Mouse (Mus musculus): Measurements from ENCODE around the gene Msmb. TPM values are rescaled to one million over a fixed set of nuclear protein-coding genes. Genes with fewer than 3 reads are reported as not detected.

The Msmb gene
- total RNA-seq, 2 experiments from 2014 or later, result not detected

DNA sequence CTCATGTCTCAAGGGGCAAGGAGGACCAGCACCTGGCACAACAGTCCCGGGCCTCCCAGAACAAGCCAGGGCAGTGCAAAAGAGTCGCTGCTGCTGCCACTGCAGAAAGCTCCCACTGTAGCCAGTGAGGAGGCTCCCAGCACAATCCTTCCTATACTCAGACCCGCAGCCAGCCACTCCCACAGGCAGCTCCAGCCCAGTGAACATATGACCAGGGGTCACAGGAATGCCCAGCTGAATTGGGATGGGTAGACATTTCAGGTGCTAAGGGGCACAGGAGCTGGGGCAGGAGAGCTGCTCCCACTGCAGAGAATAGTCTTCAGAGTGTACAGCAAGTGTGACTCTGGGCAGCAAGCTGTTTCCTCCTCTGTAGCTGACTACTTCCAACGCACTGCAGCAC lies 3.6 kb downstream of the Msmb start:
- no peak for DNase-seq (ENCODE audit: low spot score in 2 of 2)
- intact Hi-C loops (cut with DNase I), result no loop called here

DNA sequence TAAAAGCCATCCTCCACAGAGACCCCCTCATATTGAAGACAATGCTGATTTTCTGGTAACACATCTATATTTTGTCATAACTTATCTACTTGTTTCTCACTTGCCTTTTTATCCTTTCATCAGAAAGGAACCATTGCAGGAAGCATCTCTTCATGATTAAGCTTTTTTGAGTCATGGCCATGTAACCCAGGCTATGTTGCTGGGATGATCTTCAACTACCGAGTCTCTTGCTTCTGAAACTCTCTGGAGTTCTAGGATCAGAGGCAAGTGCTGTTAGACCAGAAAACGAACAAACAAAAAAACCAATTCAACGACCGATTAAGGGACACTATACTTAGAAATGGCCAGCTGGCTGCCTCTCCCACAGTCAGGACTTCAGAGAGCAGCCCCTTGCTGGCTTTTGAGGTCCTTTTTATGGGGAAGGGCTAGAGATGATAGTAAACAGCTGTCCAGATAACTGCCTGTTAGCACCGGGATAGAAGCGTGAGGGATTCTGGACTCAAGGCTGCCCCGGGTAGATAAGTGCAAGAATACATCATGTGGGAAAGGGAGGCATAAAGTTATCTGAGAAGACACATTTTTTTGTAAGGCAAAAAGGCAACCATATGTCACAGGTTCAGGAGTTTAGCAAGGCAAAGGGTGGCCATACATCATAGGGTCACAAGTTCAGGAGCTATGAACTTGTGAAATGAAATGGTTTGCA lies 4.1 kb downstream of the Msmb start:
- no peak for DNase-seq (ENCODE audit: low spot score in 2 of 2)
- intact Hi-C loops (cut with DNase I), result no loop called here

DNA sequence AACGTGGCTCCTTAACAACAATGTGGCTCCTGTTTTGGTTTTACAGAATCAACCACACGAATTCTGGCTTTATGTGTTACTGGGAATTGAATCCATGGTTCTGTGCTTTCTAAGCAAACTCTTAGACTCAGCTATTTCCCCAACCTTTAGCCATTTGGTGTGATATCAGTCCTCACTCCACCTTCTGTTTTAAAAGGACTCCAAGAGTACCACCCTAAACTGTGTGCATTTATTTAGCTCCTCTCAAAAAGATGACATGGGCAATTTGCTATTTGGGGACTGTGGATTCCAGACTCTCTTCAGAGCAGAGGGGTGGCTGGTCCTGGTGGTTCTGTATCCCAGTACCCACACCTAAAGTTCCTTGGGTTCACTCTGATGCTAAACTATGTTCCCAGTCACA lies 4.8 kb downstream of the Msmb start:
- DNase-seq (ENCODE audit: low spot score in 2 of 2), result no peak
- intact Hi-C loops (cut with DNase I), result no loop called here

DNA sequence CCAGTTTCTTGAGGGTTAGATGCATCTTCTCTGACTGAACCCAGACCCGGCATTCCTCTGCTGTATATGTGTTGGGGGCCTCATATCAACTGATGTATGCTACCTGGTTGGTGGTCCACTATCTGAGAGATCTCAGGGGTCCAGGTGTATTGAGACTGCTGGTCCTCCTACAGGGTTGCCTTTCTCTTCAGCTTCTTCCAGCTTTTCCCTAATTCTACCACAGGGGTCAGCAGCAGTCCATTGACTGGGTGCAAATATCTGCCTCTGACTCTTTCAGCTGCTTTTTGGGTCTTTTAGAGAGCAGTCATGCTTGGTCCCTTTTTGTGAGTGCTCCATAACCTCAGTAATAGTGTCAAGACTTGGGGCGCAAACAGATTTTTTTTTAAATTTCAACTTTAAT lies 9.0 kb downstream of the Msmb start:
- intact Hi-C loops (cut with DNase I), result no loop called here
- no peak for DNase-seq (ENCODE audit: low spot score in 2 of 2)

DNA sequence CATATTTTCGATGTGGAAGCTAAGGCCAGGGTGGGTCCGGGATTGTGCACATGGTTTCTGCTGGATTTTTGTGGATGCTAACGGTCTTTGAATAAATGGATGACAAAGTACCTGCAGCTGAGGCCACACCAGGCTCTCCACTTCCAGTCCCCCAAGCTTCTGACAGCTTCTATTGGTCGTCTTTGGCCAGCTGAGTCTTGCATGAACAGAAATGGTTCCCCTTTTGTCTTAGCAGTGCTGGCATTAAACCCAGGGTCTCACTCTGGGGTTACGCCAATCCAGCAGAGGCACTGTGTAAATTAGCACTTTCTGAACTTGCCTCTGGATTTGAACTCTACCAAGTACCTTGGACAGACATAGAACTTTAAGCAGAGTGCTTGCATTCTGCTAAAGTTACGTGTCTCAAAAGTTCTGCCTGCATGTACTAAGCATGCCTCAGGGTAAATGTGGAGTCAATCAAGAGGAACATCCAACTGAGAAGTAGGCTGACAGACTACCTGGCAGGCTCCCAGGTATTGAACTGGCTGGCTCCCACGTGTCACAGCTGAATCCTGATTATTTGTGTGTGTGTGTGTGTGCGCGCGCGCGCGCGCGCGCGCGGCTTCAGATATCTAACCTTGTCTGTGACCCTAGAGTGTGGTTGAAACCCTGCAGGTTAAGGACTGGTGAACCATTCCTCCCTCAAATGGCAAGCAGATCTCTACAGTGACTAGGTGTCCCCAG lies 10.6 kb downstream of the Msmb start:
- intact Hi-C loops (cut with DNase I), result no loop called here
- DNase-seq (ENCODE audit: low spot score in 2 of 2), result no peak

DNA sequence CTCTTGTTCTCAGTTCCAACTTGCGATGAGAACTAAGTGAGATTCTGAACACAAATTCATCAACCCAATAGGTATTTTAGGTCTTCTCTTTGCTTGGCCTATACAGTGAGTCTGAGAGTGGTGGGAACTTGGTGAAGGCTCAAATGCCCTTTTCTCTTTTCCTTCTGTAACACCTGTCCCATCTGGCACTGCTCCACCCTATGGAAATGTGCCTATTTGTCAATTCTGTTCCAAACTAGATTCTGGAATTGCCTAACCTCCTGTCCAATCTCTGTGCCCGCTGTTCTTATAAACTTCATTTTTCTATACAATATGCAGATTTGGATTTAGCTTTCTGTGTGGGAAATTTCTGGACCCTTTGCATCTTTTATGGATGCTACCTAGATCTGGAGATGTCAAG lies 11.3 kb downstream of the Msmb start:
- DNase-seq (ENCODE audit: low spot score in 2 of 2), result no peak
- intact Hi-C loops (cut with DNase I), result no loop called here

DNA sequence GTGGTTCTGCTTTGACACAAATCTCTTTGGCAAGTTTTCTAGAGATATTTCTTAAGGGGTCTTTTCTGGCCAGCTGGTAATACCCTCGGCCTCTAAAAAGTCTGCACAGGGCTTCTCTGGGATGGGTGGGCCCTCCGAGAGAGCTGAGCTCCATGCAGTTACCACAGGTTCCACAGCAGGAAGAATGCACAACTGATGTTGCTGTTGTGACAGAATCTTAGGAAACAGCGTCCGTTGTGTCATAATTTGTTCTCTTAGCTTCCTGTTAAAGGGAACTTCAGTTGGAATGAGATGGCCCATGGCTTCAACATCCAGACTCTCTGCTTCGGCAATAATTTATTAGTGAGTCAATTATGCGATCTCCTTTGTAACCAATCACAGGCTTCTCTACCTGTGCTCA lies 12.9 kb downstream of the Msmb start:
- intact Hi-C loops (cut with DNase I), result no loop called here
- DNase-seq (ENCODE audit: low spot score in 2 of 2), result no peak

DNA sequence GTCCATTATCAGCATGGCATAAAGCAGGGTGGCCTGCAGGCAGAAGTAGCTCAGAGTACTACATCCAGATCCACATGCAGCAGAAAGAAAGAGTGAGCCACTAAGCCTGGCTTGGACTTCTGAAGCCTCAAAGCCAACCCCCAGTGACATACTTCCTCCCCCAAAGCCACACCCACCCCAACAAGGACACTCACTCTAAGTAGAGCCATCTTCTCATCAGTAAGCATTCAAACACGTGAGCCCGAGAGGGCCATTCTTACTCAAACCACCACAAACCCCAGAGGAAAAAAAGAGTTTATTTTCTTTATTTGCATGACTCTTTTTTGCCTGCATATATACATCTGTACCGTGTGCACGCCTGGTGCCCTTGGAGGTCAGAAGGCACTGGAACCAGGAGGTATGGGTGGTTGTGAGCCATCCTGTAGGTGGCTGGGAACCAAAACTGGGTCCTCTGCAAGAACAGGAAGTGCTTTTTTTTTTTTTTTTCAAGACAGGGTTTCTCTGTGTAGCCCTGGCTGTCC lies 17.4 kb downstream of the Msmb start:
- DNase-seq (ENCODE audit: low spot score in 2 of 2), result no peak
- intact Hi-C loops (cut with DNase I), result no loop called here

DNA sequence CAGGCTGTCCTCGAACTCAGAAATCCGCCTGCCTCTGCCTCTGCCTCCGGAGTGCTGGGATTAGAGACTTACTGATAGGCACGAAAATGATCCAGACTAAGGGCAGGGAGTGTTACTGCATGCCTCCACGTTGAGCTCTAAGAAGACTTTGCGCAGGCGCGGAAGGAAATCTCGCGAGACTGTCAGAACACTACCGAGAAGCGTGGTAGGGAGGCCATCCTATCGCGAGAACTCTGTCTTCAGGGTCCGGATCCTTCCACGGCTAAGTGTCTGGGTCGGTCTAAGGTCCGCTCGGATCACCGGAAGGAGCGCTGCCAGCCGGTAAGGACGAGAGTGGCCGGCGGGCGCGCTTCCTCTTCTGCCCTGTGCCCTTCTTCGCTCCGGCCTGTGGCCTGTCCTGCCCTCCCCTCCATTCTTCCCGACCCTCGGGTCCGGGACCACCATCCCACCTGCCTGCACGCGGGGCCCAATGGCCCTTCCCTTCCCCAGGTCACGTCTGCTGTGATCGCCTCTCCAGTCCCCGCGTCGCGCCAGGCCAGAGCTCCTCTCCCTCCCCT lies 17.9 kb downstream of the Msmb start, which contains the start of gene Ncoa4:
Gene Ncoa4, plus strand, starts transcription at position 176 of the 557 bp plus-strand sequence.
- intact Hi-C loops (cut with DNase I), result no loop called here

DNA sequence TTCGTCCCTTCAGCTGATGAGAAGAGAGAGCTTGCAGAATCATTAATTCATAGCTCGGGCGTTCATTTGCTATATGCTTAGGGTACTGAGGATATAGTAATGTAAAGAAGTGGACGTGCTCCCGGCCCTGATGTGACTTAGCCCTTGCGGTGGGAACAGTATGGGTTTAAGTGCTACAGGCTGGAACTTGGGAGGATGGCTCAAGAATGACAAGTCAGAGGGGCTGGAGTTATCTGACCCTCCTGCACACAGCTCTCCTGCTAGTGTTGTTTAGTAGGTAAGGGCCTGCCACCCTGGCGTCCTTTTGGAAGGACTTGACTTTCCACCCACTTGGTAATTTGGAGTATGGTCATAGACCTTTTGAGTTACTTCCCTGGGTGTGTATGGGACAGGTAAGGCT lies 18.7 kb downstream of the Msmb start:
- intact Hi-C loops (cut with DNase I), result no loop called here

More for the DNA sequence above, 17.9 kb downstream of the Msmb start, which contains the start of gene Ncoa4:
- DNase-seq (ENCODE audit: low spot score in 2 of 2), result peak; percentile 97 to 99

DNA sequence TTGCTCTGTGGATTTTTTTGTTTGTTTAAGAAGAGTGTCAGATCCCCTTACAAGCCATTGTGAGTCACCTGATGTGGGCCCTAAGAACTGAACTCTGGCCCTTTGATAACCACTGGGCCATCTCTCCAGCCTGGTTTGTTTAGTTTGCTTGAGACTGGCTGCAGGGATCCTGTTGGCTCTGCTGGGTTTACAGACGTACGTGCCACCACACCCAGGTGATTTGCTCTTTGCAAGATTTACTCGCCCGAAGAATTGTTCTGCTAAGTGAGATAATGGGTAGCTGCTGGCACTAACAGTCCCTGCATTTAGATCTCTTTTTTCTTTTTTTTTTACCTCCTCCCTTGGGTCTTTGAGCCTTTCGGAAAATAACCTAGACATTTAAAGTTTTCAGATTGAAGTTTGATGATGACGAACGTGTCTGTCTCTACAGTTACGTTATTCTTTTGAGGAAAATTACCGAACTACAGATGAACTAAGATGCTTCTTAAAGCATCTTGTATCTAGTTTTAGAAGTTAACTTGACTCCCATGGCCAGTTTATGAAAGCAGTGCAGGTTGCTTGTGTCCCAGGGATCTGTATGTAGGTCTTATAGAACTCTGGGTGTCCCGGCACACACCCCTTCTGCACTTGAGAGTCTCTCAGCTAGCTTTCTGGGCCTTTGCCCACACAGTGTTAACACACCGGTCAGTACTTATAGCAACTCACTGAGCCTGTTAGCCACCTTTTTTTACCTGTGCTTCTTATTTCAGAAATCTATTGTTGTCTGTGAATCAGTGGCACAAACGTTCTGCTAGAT lies 19.5 kb downstream of the Msmb start:
- intact Hi-C loops (cut with DNase I), result no loop called here
- no peak for DNase-seq (ENCODE audit: low spot score in 2 of 2)

More for the DNA sequence above, 18.7 kb downstream of the Msmb start:
- DNase-seq (ENCODE audit: low spot score in 2 of 2), result no peak

DNA sequence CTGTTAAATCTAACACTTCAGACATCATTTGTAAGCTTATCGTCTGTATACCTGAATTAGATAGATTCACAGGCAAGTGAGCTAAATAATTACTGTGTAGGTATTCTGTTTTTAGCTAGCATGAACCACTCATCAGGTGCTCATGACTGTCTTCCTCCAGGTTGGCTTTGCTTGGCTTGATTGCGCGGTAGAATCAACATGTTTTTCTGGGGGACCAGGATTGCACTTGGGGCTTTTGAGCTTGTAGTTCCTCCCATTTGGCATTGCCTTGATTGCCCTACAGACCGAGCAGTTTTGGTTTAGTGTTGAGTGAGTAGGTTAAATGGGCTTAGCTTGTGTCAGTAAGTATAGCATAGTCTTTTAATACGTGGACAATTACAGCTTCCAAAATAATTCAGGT lies 20.4 kb downstream of the Msmb start:
- intact Hi-C loops (cut with DNase I), result no loop called here
- DNase-seq (ENCODE audit: low spot score in 2 of 2), result no peak

DNA sequence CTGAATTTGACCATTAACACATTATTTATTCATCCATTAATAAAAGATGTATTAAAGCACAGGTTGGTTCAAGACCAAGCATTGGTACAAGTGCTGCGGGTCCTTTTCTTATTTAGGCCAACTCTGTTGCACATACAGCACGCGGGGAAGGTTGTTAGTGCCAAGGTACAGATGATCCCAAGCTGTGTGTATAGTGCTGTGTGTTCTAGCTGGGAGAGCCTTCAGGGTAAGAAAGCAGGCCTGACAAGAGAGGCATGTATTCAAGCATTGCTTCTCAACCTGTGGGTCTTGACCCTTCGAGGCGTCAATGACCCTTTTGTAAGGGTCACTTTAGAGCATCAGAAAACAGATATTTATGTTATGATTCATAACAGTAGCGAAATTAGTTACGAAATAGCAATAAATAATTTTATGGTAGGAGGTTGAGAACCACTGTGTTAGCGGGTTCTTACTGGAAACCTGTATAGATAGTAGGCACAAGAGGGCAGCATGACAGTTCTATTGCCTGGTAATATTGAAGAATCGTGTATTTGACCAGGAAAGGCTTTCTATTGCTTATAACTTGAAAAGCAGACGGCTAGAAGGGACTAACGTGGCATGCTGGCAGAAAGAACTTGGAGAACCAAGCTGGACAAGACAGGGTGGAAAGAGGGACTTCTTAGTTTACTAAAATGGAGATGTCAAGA lies 21.5 kb downstream of the Msmb start:
- DNase-seq (ENCODE audit: low spot score in 2 of 2), result no peak
- intact Hi-C loops (cut with DNase I), result no loop called here

DNA sequence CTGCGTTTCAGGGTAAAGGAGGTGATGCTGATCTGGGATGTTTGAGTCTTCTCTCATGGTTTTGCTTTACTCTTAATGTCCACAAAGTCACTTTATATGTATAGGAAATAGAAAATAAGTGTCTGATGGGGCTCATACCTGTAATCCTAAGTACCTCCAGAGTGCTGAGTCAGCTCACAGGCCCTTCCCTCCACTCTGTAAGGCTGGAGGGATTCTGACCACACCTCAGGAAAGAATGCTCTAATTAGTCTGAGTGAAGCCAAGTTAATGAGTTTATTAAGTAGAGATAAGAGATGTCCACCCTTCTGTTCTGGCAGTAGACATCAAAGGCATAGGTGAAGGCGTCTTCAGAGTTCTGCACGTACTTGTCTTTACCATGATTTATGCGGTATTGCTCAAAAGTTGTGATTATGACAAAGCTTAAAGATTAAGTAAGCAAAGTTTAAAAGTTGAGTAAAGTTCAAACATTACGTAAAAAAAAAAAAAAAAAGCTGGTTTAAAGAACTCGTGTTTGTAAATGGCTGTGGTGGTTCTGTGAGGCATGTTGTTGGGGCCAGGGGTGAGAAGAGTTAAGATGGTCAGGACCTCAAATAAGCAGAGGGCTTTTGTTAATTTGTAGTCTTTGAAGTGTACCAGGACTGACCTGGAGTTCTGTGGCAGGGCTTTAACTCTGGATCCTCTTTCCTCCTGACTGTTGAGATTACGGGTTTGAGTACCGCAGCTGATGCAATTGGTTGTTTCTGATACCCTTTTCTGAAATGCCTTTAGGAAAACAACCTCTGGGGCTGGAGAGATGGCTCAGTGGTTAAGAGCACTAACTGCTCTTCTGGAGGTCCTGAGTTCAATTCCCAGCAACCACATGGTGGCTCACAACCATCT lies 22.6 kb downstream of the Msmb start:
- DNase-seq (ENCODE audit: low spot score in 2 of 2), result no peak
- intact Hi-C loops (cut with DNase I), result no loop called here

DNA sequence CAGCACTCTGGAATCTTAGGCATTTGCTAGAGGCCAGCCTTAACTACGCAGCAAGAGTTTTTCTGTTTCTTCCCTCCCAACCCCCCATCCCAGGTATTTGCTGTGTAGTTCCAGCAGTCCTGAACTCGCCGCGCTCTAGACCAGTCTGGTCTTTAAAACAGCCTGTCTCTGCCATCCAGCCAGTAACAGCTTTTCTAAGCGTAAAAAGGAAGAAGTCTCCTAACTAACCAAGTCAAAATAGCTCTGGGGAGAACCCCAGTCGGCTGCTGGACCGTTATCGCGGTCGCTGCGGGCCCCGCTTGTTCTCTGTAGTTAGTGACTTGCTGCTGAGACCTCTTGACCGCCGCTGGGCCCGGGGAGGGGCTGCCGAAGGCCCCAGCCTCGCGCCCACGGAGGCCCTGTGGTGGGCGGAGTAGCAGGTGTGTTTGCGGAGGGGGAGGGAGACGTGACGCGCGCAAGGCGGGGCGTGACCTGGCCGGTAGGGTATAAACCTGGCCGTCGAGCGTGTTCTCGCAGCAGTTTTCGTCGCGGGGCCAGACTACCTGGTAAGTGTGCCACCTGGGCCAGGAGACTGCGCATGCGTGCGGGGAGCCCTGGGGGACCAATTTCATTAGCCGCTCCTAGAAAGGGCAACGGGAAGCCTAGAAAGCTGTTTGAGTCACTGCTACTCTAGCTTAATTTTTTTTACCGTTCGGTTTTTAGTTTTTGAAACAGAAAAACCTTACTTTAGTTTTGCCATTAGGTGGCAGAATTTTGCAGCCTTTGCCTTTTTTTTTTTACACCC lies 23.6 kb downstream of the Msmb start:
- intact Hi-C loops (cut with DNase I), result no loop called here
- DNase-seq (ENCODE audit: low spot score in 2 of 2), result peak; percentile 26 to 37

DNA sequence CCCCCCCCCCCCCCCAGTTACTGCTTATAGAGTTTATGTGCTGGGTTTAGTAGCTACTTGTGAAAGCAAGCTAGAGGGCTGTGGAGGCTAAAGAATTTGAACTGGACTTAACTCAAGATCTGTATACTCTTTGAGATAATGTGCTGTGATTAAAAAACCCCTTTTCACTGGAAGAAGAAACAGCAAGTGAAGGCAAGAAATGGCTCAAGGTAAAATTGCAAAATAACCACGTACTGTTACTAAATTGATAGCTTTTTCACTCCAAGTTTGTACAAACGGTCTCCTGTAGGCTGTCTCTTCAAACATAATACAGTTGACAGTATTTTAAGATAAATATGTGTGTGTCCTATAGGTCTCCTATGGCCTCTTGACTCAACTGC lies 24.2 kb downstream of the Msmb start:
- intact Hi-C loops (cut with DNase I), result no loop called here

DNA sequence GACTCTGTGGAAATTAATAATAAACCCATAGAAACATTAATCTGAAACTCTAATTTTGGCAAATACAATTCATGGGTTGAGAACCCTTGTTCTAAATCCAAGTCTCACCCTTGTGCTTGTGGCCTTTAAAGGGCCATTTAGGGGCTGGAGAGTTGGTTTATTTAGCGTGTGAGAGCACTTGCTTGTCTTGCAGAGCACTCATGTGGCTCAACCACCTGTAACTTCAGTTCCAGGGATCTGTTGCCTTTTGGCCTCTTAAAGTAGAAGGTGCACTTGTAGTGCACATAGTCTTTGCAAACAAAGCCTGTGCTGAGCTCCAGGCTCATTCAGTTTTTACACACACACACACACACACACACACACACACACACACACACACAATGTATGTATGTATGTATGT lies 25.0 kb downstream of the Msmb start:
- intact Hi-C loops (cut with DNase I), result no loop called here
- DNase-seq (ENCODE audit: low spot score in 2 of 2), result no peak

More for the DNA sequence above, 24.2 kb downstream of the Msmb start:
- no peak for DNase-seq (ENCODE audit: low spot score in 2 of 2)

DNA sequence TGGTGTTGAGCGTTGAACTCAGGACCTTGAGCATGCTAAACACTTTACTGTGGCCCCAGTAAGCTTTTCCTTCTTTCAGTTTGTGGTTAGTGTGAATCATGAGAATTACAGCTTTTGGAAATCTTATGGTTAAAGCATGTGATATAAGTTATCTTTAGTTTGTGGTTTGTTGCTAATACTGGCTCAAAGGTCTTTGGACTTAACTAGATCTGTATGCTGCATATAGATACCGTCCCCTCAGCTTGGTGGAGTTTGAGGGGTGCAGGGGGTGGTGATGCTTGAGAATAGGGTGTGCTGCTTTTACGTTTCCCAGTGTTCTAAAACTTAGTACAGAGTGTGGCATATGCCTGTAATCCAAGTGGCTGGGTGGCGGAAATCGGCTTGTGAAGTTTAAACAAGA lies 25.5 kb downstream of the Msmb start:
- DNase-seq (ENCODE audit: low spot score in 2 of 2), result no peak

More for the DNA sequence above, 25.5 kb downstream of the Msmb start:
- intact Hi-C loops (cut with DNase I), result no loop called here
